In the genomic region with DNA sequence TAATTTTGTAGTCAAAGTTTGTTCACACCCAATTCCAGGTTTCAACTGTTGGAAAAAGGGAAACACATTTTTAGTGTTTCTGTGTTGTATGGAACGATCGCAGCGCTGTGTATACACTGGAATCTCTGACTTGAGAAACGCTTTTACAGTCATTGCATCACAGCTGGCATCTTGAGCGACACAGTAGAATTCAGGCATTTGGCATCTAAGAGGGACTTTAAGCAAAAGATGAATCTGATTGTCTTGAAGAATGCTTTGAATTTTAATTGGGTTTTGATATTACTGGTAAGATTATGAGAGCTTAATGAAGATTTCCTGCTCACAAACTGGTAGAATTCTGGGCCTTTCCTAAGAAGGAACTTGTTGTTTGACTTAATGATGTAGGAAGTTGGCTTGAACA, we compare ENCODE assay signal across 8 mouse cellular contexts. TPM values are rescaled to one million over a fixed set of nuclear protein-coding genes. Genes with fewer than 3 reads are reported as not detected.
DNase-seq lines count a peak whose midpoint lies in the region; ATAC-seq lines count a peak whose summit lies in the region.

No protein-coding gene starts in this region.

- H3K27me3 ChIP-seq in kidney, embryonic 14.5 days (ENCODE audit: control insufficient read depth, insufficient read depth, low read length): no peaks in the 10 kb centered on the region
- H3K27me3 ChIP-seq in embryonic facial prominence, embryonic 12.5 days: no peaks in the 10 kb centered on the region
- no peaks in the 10 kb centered on the region for H3K27me3 ChIP-seq in limb, embryonic 11.5 days (ENCODE audit: control insufficient read depth, insufficient read depth, low read length)

- no peaks in the 10 kb centered on the region for H3K9me3 ChIP-seq in kidney, embryonic 14.5 days (ENCODE audit: control insufficient read depth, low read length)
- H3K9me3 ChIP-seq in embryonic facial prominence, embryonic 12.5 days: no peaks in the 10 kb centered on the region
- H3K9me3 ChIP-seq in limb, embryonic 11.5 days (ENCODE audit: control insufficient read depth, low read length): no peaks in the 10 kb centered on the region

- H3K27ac ChIP-seq in kidney, embryonic 14.5 days (ENCODE audit: low read depth, low read length): no peak overlapping the region
- H3K27ac ChIP-seq in embryonic facial prominence, embryonic 12.5 days: no peak overlapping the region
- H3K27ac ChIP-seq in limb, embryonic 11.5 days (replicated peaks; ENCODE audit: low read depth, low read length): no peak overlapping the region

- ATAC-seq in kidney, embryonic 14.5 days (ENCODE audit: low FRiP score, low TSS enrichment): no peak
- ATAC-seq in embryonic facial prominence, embryonic 12.5 days (ENCODE audit: insufficient number of reproducible peaks, insufficient read depth, low FRiP score, low TSS enrichment): no peak
- no peak for ATAC-seq in limb, embryonic 11.5 days (ENCODE audit: insufficient number of reproducible peaks, low FRiP score, low TSS enrichment, low read depth)

- H3K9ac ChIP-seq in kidney, embryonic 14.5 days (ENCODE audit: low read depth, low read length): peak overlapping the region; percentile 61
- peak overlapping the region; percentile 87 for H3K9ac ChIP-seq in embryonic facial prominence, embryonic 12.5 days
- H3K9ac ChIP-seq in limb, embryonic 11.5 days (ENCODE audit: low read length): no peak overlapping the region

- peaks cover 15% of the 10 kb centered on the region for H3K4me1 ChIP-seq in kidney, embryonic 14.5 days (ENCODE audit: control insufficient read depth, insufficient read depth, low read length)
- H3K4me1 ChIP-seq in embryonic facial prominence, embryonic 12.5 days: peaks cover 18% of the 10 kb centered on the region
- 0 out of 2 replicates have a peak, but pooled peaks cover 4% of the 10 kb centered on the region for H3K4me1 ChIP-seq in limb, embryonic 11.5 days (ENCODE audit: control insufficient read depth, insufficient read depth, low read length)

- peak overlapping the region; percentile 60 for H3K4me2 ChIP-seq in kidney, embryonic 14.5 days (replicated peaks; ENCODE audit: low read depth, low read length)
- peak overlapping the region; percentile 57 for H3K4me2 ChIP-seq in embryonic facial prominence, embryonic 12.5 days (replicated peaks)
- peak overlapping the region; percentile 58 for H3K4me2 ChIP-seq in limb, embryonic 11.5 days (ENCODE audit: low read depth, severe bottlenecking)

- no peak for DNase-seq in kidney, postnatal 14 days
- DNase-seq in limb, embryonic 11.5 days (ENCODE audit: low spot score): no peak
- DNase-seq in naive thymus-derived CD4-positive, alpha-beta T cell, adult 2 months (ENCODE audit: low read depth): peak; percentile 18
- DNase-seq in B cell, adult 2 months: no peak
- no peak for DNase-seq in frontal cortex, adult 2 months (ENCODE audit: extremely low spot score in 1 of 2, low spot score in 1 of 2)
- DNase-seq in thymus, postnatal 4 days: no peak

- H3K4me3 ChIP-seq in kidney, embryonic 14.5 days (ENCODE audit: low read length): peak overlapping the region; percentile 57
- H3K4me3 ChIP-seq in embryonic facial prominence, embryonic 12.5 days: peak overlapping the region; percentile 82
- peak overlapping the region; percentile 68 for H3K4me3 ChIP-seq in limb, embryonic 11.5 days (ENCODE audit: low read depth, low read length)

- WGBS in kidney, embryonic 14.5 days: 26% methylated on average over 5 of the region's 5 CpGs
- 35% methylated on average over 5 of the region's 5 CpGs for WGBS in embryonic facial prominence, embryonic 12.5 days
- 39% methylated on average over 5 of the region's 5 CpGs for WGBS in limb, embryonic 11.5 days

- no peaks in the 10 kb centered on the region for H3K36me3 ChIP-seq in kidney, embryonic 14.5 days (ENCODE audit: control insufficient read depth, insufficient read depth, low read length)
- H3K36me3 ChIP-seq in embryonic facial prominence, embryonic 12.5 days: no peaks in the 10 kb centered on the region
- H3K36me3 ChIP-seq in limb, embryonic 11.5 days (ENCODE audit: control insufficient read depth, insufficient read depth, low read length): no peaks in the 10 kb centered on the region

RNA-seq across cellular contexts. Expression of a gene that starts 1.3 kb away (rescaled TPM):
- polyA plus RNA-seq in kidney, embryonic 14.5 days (2014; fragmentation: Nextera tagmentation; extraction: Ambion mirVana): 44.3 and 50.9 TPM in 2 replicates
- polyA plus RNA-seq in embryonic facial prominence, embryonic 12.5 days (2016; fragmentation: Nextera tagmentation; extraction: Ambion mirVana): 133 and 170 TPM in 2 replicates
- 135 and 140 TPM in 2 replicates for polyA plus RNA-seq in limb, embryonic 11.5 days (2014; fragmentation: Nextera tagmentation; extraction: Ambion mirVana)
- polyA plus RNA-seq in frontal cortex, adult 2 months (2012; rRNA removed): 92.9 and 105 TPM in 2 replicates
